Mouse (Mus musculus): ENCODE results near the gene Noc3l.

The Noc3l gene

DNA sequence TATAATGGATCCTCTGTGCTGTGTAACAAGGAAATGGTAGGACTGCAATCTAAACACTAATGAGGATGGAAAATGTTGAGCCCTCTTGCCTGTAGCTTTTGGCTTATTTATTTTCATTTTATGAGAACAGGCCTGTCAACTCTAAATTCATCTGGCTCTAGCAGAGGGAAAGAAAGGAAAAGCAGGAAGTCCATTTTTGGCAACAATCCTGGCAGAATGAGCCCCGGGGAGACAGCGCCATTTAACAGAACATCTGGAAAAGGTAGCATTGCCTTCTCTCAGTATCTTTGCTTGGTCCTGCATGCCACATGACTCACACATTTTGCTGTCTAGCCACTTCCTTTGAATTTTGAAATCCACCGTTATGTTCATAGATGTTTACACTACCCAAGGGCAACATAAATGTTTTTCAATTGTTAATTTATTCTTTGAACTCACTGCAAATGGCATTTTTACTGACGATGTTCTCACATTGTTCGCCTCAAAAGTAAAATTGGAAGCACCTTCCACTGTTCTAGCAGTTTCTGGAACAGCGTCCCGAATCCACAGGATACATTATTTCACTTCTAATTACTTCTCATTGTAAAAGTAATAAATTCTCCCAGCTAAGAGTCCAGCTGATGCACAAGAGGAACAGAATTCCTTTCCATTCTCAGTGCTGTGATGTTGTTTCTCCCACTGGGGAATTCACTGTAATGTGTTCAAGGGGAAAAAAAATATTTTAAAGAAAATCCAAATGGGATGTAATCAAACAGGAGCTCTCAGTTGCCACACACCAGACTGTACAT, 60.2 kb downstream of the Noc3l start:
- no peak for DNase-seq (ENCODE audit: low spot score in 2 of 2)

DNA sequence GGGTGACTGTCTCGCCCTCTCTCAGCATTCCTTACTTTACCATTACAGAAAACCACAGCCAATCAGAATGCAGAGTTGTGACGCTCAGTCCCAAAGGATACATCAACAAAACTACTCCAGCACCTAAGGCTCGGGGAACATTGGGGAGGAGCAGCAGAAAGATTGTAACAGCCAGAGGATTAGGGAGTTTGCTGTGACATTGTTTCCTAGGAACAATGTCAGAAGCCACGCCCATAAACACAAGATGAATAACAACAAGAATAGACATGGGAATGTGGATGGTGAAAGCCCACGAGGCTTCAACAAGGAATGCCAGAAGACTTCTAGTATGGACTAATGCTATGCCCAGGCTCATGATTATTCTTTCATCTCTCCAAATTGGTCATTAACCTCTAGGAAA, 61.0 kb downstream of the Noc3l start:
- no peak for DNase-seq (ENCODE audit: low spot score in 2 of 2)

DNA sequence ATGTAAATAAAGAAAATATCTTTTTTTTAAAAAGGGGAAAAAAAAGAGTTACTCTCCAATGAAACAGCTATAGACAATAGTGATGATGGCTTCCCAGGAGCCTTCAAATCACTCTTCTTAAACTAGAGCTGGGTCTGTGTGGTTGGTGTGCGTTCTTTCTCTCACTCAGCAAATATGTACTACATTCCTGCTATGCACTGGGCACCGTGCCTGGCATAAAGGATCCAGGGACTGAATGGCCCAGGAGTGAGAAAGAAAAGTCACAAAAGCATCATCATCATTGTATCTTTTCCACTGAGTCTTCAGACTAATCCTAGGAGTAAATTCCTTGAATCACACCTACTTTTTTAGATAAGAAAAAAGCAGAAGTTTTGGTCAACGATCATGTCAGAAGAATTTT, 61.9 kb downstream of the Noc3l start:
- no peak for DNase-seq (ENCODE audit: low spot score in 2 of 2)

DNA sequence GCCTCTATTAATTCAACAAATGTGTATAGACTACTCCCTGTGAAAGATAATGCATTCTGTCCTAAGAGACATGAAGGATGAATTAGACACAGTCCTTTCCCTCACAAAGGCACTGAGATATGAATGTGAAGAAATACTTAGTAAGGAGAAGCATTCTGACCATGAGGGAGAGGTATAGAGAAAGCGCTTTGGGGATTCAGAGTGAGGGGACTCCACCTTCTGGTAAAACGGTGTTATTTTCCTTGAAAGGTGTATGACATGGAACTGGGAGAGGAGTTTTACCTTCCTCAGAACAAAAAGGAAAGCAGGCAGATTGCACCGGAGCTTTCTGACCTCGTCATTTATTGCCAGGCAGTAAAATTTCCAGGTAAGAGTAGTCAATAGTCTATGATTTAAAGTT, 68.8 kb downstream of the Noc3l start:
- no peak for DNase-seq (ENCODE audit: low spot score in 2 of 2)

DNA sequence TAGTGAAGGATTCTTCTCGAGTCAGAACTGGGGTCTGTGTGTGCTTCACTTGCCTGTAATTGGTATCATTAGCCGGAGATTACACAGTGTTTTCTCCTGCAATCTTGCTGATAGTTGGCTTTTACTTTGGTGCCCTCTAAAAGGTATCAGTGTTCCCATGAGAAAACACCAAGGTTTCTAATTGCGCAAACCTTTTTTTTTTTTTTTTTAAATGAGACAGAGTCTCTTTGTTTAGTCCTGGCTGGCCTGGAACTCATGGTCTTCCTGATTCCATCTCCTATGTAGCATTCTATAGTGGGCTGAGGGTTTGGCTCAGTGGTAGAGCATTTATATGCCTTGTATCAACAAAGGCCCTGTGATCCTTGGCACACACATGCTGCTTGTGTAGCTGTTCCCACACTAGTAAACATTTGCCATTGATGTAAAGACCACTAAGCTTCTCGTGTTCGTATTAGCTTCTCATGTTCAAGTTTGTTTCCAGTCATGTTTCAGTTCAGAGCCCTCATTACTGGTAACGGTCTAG, 72.5 kb downstream of the Noc3l start:
- no peak for DNase-seq (ENCODE audit: low spot score in 2 of 2)

DNA sequence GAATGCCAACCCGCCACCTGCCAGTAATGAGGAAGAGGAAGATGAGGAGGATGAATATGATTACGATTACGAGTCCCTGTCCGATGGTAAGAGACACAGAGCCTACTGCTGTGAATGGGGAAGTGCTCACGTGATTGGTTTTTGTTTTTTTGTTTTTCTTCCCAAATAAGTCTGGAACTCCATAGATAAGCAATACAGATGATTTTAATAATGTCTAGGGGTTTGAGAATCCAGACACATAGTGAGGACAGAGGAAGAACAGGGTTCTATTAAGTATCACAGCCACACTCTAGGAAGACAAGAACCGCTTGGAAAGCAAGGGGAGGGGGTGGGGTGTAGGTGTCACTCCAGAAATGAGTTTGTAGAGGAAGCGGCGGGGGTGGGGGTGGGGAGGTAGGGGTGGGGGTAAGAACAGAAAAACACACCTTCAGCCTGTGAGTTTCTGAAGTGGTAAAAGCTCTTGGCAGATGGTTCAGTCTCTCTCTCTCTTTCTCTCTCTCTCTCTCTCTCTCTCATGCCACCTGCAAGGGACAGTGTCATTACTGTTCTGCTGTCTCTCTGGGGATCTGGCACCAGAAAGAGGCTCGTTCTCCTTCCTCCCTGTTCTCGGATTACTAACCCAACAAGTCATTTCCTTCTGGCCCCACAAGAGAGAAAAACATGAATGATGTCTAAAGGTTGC, 73.1 kb downstream of the Noc3l start:
- DNase-seq (ENCODE audit: low spot score in 2 of 2): no peak

DNA sequence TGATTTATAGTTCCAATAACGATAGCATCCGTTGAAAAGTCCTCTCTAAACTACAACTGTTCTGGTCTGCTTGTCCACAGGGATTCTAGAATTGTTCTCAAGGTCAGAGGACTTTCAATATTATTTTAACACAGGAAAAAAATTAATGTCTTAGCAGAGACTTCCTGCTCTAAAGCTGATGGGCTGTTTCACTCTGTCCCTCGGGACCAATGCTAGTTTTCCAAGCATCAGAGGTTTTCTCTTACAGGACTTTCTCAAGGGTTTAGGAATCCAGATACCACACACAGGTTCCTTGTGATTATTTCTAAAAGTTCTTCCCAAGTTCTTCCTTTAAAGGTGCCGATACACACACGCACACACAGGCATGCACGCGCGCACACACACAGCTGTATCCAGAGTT, 74.5 kb downstream of the Noc3l start:
- no peak for DNase-seq (ENCODE audit: low spot score in 2 of 2)

All from urinary bladder, adult 18-20 months (tissue).